Mouse (Mus musculus) megakaryocyte-erythroid progenitor cell, adult 5-6 weeks (primary cell): ENCODE measurements at regions not wholly inside any gene's neighbourhood (a gene's known extent, or its start where the extent isn't known, plus 50 kb on each side); places are given as distances from the start of the nearest gene placed in this dataset.
"Not testable (repeated sequence)": the region's sequence is repeated elsewhere in the genome, so short reads cannot be mapped to it uniquely, and the experiment has no call there.

Experiments used
- ATAC-seq: replicated peaks from 2 replicates; pipeline ENCODE4 v1.8.0; 2016; ENCODE audit warnings: mild to moderate bottlenecking, inconsistent platforms; ENCODE audit not compliant: severe bottlenecking, poor library complexity, low FRiP score, low TSS enrichment

DNA sequence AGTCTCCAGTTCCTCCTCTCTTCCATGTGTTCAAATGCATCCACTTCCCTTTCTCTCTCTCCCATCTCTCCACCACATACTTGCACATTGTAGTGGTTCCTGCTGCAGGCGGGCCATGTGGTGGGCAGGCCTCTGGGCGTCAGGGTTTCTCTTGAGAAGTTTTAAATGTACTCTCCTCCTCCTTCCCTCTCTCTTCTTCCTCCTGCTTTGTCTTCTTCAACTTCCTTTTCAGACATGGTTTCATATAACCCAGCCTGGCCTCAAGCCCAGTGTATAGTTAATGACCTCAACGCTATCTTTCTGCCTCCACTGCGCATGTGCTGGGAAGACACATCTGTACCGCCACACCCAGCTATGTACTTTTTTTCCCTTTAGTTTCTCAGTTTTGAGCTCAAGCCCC is 110.3 kb upstream of the Abca1 start:
- ATAC-seq = peak; percentile 95

DNA sequence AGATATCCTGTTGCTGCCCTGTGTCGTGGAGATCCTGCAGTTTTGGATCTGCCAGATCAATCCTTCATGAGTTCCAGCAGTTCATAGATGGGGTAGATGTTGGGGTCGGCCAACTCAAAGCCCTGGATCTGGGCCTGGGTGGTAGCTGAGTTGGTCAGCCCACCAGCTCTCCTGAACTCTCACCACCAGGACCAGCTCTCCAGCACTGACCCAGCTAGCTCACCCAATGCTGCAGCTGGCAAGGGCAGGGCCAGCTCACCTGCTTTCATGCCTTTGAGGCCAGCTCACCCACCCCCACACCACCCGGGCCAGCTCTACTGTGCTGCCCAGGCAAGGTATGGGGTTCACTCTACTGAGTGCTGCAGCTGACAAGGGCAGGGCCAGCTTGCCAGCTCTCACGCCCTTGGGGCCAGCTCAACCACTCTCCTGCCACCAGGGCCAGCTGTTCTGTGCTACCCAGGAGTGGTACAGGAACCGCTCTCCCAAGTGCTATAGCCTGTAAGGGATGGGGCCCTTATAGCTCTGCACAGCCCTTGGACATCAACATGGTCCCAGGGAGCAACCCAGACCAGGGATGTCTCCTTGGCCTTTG is 109.7 kb upstream of the Abca1 start:
- 0 out of 2 replicates have a peak, but pooled peaks have one; percentile 39 for ATAC-seq

GRCm38 (mm10) chr4:53264901-53265300 is 105.2 kb upstream of the Abca1 start:
- no peak for ATAC-seq

- ATAC-seq = no peak
Observed at GRCm38 (mm10) chr4:53264501-53264900, 104.8 kb upstream of the Abca1 start.

GRCm38 (mm10) chr4:53263776-53264175 is 104.1 kb upstream of the Abca1 start:
- ATAC-seq = peak; percentile 64

DNA sequence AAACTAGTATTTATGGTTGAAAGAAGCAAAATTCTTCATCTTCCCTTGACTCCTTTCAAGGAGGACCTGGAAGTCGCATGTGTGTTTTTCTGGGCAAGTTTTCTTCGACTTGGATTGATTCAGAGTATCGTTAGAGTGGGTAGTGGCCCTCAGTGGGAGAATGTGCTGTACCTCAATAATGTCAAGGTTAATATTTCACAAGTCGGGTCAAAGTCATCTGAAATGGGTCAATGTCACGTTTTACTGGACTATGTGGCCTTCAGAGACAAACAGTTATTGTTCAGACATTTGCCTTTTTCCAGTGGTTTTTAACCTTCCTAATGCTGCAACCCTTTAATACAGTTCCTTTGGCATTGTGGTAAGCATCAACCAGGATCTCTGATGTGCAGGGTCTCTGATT is 102.8 kb upstream of the Abca1 start:
- ATAC-seq = no peak

DNA sequence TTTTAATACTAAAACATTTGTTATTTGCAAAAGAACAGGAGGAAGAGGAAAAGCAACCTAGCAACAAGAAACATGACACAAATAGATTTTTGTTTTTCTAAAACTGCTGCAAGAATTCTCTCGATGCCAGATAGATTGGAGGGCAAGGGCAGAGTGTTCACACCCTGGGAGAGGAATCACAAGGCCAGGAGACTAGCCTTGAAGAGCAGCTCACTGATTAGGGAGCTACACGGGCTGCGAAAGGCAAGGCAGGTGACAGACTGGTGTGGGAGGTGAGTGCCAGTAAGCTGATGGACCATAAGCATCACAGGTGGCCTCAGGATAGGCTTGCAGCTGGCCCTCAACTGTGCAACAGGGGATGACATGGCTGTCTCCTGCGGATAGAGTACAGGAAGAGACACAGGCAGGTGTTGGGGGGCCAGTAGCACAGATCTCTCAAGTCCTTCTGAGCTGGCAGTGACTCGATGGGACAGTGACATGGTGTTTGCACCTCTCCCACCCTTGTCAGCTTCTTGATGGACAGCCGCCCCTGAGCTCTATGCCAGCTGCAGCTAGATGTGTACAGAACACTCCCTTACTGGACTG is 102.0 kb upstream of the Abca1 start:
- ATAC-seq = no peak

GRCm38 (mm10) chr4:53258975-53259374 is 99.3 kb upstream of the Abca1 start:
- no peak for ATAC-seq

DNA sequence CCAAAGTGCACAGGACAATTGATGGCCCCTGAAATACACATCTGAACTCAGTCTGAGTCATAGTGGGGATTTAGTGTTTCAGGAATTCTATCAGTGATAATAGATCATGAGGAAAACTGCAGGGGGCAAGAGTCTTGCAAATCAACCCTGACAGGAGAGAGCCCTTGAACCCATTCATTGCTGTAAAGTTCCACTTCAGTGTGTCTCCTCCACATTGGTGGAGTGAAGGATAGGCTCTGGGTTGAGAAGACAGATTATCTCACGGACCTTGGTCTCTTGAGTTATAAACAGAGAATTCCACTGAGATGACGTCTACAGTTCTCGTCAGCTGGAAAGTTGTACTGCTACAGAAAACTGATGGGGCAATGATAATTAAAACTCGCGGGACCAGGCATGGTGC is 97.3 kb upstream of the Abca1 start:
- ATAC-seq = no peak

- ATAC-seq = no peak
Observed at GRCm38 (mm10) chr4:53254483-53254882, 94.8 kb upstream of the Abca1 start.

GRCm38 (mm10) chr4:53253680-53254079 is 94.0 kb upstream of the Abca1 start:
- ATAC-seq = no peak

- no peak for ATAC-seq
Observed at GRCm38 (mm10) chr4:53250325-53250724, 90.6 kb upstream of the Abca1 start.

DNA sequence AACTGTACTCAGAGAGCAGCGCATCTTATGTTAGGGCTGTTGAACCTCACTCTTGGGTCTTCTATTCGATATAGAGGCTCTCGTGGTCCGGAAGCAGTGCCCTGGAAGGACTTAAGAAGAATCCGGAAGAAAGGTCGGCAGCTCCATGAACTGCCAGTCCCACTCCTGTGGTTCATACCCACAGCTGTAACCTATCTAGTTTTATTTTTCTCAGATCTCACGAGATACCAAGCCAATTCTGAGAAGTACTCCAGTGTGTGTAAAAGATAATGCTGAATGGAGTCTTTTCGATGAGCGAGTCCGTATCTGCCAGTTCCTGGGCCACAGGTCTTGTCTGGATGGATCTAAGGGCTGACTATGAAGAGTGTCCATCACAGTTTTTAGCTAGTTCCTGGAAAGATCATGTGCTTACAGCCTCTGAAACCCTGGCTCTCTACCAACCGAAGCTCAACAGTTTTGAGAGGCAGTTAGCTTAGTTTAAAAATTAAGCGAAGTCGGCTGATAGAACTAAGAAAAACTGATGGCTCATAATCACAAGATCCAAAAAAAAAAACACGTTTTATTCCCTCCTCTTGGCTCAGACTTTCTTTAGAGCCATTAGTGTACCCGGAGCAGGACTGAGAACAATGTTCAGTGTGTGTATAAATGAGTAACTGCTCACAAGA is 86.5 kb upstream of the Abca1 start:
- ATAC-seq = peak; percentile 86

GRCm38 (mm10) chr4:53245553-53245952 is 85.9 kb upstream of the Abca1 start:
- peak; percentile 67 for ATAC-seq

DNA sequence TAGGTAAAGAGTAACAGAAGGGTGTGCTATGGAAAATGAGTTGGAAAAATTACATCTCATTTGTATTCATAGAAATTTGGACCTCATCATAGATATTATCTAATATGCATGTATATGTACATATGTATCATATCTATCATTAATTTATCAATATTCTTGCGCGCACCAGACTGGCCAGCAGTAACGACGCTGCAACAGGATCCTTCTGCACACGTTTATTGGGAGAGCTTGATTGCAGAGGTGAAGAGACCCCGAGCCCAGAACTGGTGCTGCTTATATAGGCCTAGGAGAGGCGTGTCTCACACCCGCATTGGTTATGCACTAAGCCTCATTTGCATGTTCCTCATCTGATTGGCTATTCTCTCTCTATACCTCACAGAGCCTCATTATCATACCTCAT is 83.8 kb upstream of the Abca1 start:
- not testable (repeated sequence) for ATAC-seq

DNA sequence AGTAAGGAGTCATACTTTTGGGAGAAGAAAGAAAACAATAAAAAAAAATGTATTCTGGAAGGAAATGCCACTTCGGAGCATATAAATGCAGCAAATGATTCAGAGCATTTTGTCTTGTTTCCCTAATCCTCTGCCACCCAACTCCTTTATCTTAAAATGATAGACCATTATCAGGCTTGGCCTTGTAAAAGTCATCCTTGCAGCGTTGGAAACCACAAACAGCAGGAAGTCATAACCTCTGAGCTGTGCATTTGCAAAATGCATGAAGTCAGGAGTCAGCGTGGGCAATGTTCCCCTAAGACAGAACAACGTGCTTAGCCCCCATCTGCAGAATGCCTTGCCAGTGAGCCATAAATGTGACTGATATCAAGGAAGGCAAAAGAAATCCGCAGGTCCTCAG is 80.2 kb upstream of the Abca1 start:
- peak; percentile 31 for ATAC-seq

GRCm38 (mm10) chr4:53238314-53239259 is 78.9 kb upstream of the Abca1 start:
- peak; percentile 81 for ATAC-seq

- ATAC-seq = no peak
Observed at GRCm38 (mm10) chr4:53235870-53236269, 76.2 kb upstream of the Abca1 start.

DNA sequence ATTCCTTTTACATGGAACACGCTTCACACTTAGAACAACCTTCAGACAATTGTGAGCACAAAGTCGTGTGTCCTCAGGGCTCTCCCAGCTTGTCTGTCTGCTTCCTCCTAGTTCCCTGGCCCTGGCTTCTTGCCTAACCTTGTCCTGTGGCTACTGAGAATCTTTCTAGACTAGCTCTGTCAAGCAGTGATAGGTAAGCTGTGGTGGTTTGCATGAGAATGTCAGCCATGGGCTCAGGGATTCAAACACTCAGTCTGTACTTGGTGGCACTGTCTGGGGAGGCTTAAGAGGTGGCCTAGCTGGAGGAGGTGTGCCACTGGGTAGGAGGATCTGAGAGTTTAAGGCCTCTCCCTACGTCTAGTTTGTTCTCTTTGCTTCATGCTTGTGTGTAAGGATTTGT is 72.7 kb upstream of the Abca1 start:
- ATAC-seq = no peak

DNA sequence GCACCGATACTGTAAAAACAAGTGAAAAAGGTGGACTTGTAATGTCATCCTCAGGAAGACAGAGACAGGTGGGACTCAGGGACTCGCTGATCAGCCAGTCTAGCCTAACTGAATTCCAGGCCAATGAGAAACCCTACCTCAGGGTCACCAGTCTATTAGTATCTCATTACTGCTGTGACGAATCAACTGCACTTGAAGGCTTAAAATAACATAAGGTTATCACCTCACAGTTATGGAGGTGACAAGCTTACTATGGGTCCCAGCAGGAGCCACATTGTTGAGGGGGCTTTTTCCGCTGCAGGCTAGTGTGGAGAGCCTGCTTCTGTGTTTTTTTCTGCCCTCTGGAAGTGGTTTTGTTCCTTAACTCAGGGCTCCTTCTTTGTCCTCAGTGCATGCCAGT is 72.2 kb upstream of the Abca1 start:
- no peak for ATAC-seq
